Mouse (Mus musculus): ENCODE measurements around the gene Gpr21. TPM values are rescaled to one million over a fixed set of nuclear protein-coding genes. Genes with fewer than 3 reads are reported as not detected.

The Gpr21 gene
- polyA plus RNA-seq, 1 experiment from 2014 or later, result 6.7 TPM

DNA sequence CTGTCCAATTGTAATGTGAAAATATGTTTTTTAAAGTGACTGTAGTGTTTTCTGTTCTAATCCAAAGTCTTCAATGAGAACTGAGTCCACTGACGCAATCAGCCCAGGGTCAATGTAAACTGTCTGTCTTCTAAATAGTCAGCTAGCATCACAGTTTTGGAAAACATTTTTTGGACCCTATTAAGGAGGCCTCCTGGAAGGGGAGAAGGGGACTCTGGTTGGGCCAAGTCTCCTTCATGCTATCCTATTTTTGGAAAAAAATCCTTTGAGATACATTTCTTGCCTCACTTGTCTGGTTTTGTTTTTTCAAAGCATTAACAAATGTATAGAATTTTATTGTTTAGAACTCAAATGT lies 3.1 kb downstream of the Gpr21 start:
- H3K9ac ChIP-seq, result no peak overlapping the region
- H3K27me3 ChIP-seq (replicated peaks), result no peaks in the 10 kb centered on the region
- H3K4me1 ChIP-seq, result peaks cover 11% of the 10 kb centered on the region
- ATAC-seq (ENCODE audit: low FRiP score, low read depth), result no peak
- peaks cover 12% of the 10 kb centered on the region; the same call in 1 of the 2 replicates for H3K36me3 ChIP-seq
- H3K4me2 ChIP-seq (replicated peaks), result no peak overlapping the region
- H3K27ac ChIP-seq, result no peak overlapping the region
- H3K9me3 ChIP-seq, result no peaks in the 10 kb centered on the region
- 96% methylated on average over 1 of the region's 1 CpGs for WGBS
- H3K4me3 ChIP-seq, result no peak overlapping the region

DNA sequence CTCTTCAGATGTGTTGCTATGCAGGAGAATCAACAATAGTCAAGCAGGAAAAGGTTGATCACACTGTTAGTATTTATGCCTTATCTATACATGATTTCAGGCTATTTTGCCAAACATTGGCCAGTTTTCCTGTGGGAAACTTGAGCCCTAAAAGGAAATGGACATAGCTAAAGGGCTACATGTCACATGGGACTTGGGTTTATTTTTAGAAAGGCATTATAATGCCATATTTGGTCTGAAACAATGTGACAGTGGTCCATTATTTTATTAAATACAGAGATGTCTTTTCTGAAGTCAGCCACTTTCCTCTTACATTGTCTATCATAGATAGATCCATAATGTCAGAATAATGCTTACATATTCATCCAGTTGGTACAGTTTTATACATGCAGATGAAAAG lies 11.5 kb downstream of the Gpr21 start:
- Histone ChIP-seq H3K9me3 (no peaks in the 10 kb centered on the region), H3K4me1 (no peaks in the 10 kb centered on the region), H3K9ac (no peak overlapping the region), H3K36me3 (no peaks in the 10 kb centered on the region), H3K27me3 (replicated peaks) (no peaks in the 10 kb centered on the region), H3K4me3 (no peak overlapping the region), H3K27ac (no peak overlapping the region), H3K4me2 (replicated peaks) (no peak overlapping the region)
- no peak for ATAC-seq (ENCODE audit: low FRiP score, low read depth)

DNA sequence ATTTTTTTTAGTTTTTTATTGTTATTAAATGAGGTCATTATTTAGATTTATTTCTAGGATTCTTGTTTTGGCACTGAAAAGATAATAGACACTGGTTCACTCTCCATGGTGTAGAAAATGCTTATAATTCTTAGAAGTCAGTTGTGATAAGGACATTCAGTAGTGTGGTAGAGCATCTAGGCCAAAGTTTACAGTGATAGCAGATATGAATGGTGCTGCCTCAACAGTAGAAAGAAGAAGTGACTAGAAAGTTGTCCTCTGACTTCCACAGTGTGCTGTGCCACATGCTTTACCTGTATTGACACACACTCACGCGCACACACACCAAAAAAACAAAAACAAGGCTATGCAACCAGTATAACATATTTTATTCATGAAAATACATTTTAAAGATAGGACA lies 13.3 kb downstream of the Gpr21 start:
- Histone ChIP-seq H3K4me2 (replicated peaks) (no peak overlapping the region), H3K27me3 (replicated peaks) (no peaks in the 10 kb centered on the region), H3K4me1 (no peaks in the 10 kb centered on the region)

DNA sequence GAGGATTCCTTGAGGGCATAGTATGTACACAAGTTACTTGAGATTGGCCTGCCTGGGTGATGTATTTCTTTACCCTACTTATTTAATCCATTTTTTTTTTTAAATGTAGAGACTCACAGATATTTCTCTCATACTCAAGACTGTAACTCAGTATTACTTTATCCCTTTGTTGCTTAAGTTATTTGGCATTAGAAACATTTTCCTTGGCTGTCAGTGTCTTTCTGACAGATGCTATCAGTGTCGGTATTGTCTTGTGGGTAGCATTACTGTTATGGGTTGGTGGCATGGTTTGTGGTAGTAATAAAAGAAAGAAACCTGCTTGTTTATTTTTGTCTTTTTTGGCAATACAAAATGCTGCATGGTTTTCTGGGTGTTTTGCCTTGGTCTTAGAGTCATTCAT lies 14.6 kb downstream of the Gpr21 start:
- no peak overlapping the region for H3K9ac ChIP-seq
- no peaks in the 10 kb centered on the region for H3K27me3 ChIP-seq (replicated peaks)
- no peak for ATAC-seq (ENCODE audit: low FRiP score, low read depth)
- H3K9me3 ChIP-seq, result no peaks in the 10 kb centered on the region
- WGBS, result 94% methylated on average over 1 of the region's 1 CpGs
- H3K4me3 ChIP-seq, result no peak overlapping the region
- H3K27ac ChIP-seq, result no peak overlapping the region
- no peaks in the 10 kb centered on the region for H3K4me1 ChIP-seq
- peaks cover 6% of the 10 kb centered on the region; the same call in 1 of the 2 replicates for H3K36me3 ChIP-seq
- no peak overlapping the region for H3K4me2 ChIP-seq (replicated peaks)

More for the DNA sequence above, 13.3 kb downstream of the Gpr21 start:
- peaks cover 6% of the 10 kb centered on the region; the same call in 1 of the 2 replicates for H3K36me3 ChIP-seq
- H3K9me3 ChIP-seq, result no peaks in the 10 kb centered on the region
- 95% methylated on average over 2 of the region's 2 CpGs for WGBS
- no peak overlapping the region for H3K4me3 ChIP-seq
- no peak for ATAC-seq (ENCODE audit: low FRiP score, low read depth)
- no peak overlapping the region for H3K27ac ChIP-seq
- no peak overlapping the region for H3K9ac ChIP-seq

DNA sequence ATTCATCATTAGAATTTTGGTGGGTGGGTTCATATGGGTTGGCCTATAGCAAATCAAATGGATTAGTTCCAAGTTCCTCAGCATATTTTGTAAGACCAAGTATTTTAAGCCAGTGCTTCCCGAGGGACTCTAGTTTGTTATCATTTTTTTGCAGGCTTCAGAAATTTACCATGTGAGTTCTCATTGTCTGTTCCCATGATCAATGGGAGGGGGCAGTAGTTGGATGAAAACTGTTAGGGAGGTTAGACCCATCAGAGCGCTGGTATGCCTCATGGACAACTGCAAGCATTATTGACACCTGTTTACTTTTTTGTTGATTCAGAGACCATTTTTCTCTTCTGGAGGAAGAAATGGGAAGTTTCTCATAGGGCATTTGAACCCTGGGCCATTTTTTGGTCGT lies 15.5 kb downstream of the Gpr21 start:
- Histone ChIP-seq H3K9ac (no peak overlapping the region), H3K4me1 (no peaks in the 10 kb centered on the region), H3K4me3 (no peak overlapping the region), H3K9me3 (no peaks in the 10 kb centered on the region), H3K27me3 (replicated peaks) (no peaks in the 10 kb centered on the region), H3K4me2 (replicated peaks) (no peak overlapping the region), H3K27ac (no peak overlapping the region), H3K36me3 (peaks cover 7% of the 10 kb centered on the region; the same call in 1 of the 2 replicates)
- WGBS, result 83% methylated on average over 3 of the region's 3 CpGs
- ATAC-seq (ENCODE audit: low FRiP score, low read depth), result no peak

DNA sequence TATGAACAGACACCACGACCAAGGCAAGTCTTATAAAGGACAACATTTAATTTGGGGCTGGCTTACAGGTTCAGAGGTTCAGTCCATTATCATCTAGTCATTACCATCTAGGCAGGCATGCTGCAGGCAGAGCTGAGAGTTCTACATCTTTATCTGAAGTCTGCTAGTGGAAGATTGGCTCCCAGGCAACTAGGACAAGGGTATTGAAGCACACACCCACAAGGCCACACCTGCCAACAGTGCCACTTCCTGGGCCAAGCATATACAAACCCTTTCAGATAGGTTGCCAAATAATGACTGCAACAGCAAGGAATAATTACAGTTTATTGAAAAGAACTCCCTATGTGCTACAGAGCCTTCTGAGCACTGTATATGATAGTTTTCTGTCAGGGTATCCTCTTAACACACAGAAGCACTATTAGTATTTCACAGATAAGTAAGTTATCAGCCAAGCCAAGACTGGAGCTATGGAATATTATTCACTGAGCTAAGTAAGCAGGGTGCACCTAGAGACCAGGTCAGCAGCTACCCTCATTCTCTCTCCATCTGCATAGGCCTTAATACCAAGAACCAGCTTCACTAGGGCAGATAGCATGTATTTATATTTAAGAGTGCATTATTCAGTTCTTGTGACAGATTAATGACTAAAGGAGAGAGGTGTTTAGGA lies 33.3 kb downstream of the Gpr21 start:
- Histone ChIP-seq H3K27ac (no peak overlapping the region), H3K4me3 (no peak overlapping the region), H3K27me3 (replicated peaks) (no peaks in the 10 kb centered on the region), H3K4me2 (replicated peaks) (no peak overlapping the region), H3K9me3 (no peaks in the 10 kb centered on the region), H3K4me1 (no peaks in the 10 kb centered on the region), H3K9ac (no peak overlapping the region), H3K36me3 (peaks cover 50% of the 10 kb centered on the region)
- 87% methylated on average over 1 of the region's 1 CpGs for WGBS
- no peak for ATAC-seq (ENCODE audit: low FRiP score, low read depth)

DNA sequence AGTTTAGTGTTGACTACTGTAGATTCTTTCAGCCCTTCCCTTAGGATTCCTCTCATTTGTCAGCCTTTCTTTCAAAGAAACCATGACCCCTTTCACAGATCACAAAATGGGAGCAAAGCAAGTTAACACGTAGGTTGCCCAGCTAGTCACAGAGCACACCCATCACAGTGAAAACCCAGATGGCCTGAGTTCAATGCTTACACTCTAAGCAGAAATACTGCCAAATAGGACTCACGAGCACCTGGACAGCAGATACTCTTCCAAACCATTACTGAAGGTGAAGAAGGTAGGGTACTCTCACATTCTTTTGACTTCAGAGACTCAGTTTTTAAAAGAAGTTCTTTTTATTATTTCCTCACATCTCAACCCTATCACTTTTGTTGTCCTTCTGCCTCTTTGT lies 40.2 kb downstream of the Gpr21 start:
- no peaks in the 10 kb centered on the region for H3K9me3 ChIP-seq
- 66% methylated on average over 2 of the region's 2 CpGs for WGBS
- H3K4me2 ChIP-seq (replicated peaks), result no peak overlapping the region
- H3K4me3 ChIP-seq, result no peak overlapping the region
- no peaks in the 10 kb centered on the region for H3K4me1 ChIP-seq
- no peak overlapping the region for H3K27ac ChIP-seq
- H3K36me3 ChIP-seq, result peaks cover 77% of the 10 kb centered on the region
- no peak for ATAC-seq (ENCODE audit: low FRiP score, low read depth)
- no peaks in the 10 kb centered on the region for H3K27me3 ChIP-seq (replicated peaks)
- no peak overlapping the region for H3K9ac ChIP-seq

DNA sequence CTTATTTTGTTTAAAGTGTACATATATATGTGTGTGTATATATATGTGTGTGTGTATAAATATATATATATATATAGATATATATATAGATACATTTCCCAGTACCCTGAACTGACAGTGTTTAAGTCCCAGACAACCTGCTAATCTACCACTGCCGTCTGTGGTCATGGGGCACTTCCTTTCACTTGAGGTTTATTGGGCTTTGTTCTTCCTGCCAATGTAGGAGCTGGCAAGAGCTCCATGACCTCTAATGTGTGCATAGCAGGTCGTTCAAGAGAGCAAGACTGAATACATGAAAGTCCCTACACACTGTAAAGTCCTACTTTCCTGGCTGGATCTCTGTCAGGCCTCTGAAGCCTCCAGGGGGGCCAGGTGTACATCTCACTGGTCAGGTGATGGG lies 49.4 kb downstream of the Gpr21 start:
- no peaks in the 10 kb centered on the region for H3K4me1 ChIP-seq
- H3K27me3 ChIP-seq (replicated peaks), result no peaks in the 10 kb centered on the region
- H3K9me3 ChIP-seq, result no peaks in the 10 kb centered on the region
- H3K4me2 ChIP-seq (replicated peaks), result no peak overlapping the region
- peaks cover 75% of the 10 kb centered on the region for H3K36me3 ChIP-seq
- ATAC-seq (ENCODE audit: low FRiP score, low read depth), result no peak
- no peak overlapping the region for H3K4me3 ChIP-seq
- H3K9ac ChIP-seq, result no peak overlapping the region
- no peak overlapping the region for H3K27ac ChIP-seq
- 75% methylated on average over 2 of the region's 2 CpGs for WGBS

DNA sequence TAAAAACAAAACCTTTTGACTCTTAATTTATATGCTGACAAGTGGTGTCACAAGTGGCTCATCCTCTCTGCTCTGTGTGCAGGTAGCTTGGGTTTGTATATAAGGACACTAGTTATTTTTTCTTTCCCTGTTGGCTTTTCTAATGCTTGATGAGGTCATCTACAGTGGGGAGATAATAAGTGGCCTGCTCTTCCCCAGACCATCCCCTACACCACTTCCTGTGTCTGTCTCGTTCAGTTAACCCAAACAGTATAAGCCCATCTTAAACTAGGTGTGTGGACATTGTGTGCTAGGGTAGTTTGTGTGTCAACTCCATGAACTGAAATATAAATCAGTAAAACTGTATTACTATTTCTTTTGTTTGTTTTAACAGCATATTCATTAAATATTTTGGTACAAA lies 49.9 kb downstream of the Gpr21 start:
- WGBS, result 80% methylated on average over 1 of the region's 1 CpGs
- Histone ChIP-seq H3K9ac (no peak overlapping the region), H3K36me3 (peaks cover 72% of the 10 kb centered on the region), H3K4me3 (no peak overlapping the region), H3K9me3 (no peaks in the 10 kb centered on the region), H3K27ac (no peak overlapping the region), H3K27me3 (replicated peaks) (no peaks in the 10 kb centered on the region), H3K4me1 (no peaks in the 10 kb centered on the region), H3K4me2 (replicated peaks) (no peak overlapping the region)
- ATAC-seq (ENCODE audit: low FRiP score, low read depth), result no peak

DNA sequence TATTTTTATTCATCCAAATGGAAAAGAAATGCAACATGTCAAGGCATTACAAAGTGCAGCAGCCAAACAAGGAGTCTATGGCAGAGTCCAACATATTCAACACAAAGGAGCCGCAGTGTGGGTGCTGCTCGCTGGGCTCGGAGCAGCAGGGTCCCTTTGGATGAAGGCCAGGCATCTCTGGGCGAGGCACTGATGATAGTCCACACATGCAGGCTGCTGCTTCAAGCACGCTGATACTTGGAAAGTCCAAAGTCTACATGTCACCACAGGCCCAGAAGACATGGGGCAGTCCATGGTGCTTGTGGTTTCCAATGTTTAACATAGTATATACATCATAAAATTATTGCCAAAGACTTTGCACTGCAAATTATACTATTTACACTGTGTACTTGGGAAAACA lies 53.8 kb downstream of the Gpr21 start:
- Histone ChIP-seq H3K27me3 (replicated peaks) (no peaks in the 10 kb centered on the region), H3K4me3 (no peak overlapping the region), H3K27ac (no peak overlapping the region), H3K36me3 (peaks cover 46% of the 10 kb centered on the region), H3K9ac (no peak overlapping the region), H3K4me1 (no peaks in the 10 kb centered on the region), H3K4me2 (replicated peaks) (no peak overlapping the region), H3K9me3 (no peaks in the 10 kb centered on the region)
- WGBS, result 91% methylated on average over 5 of the region's 5 CpGs
- no peak for ATAC-seq (ENCODE audit: low FRiP score, low read depth)

Other genes with a start within 250 kb of the Gpr21 start
- not detected in 2 replicates for gene Olfr368, start 189.8 kb upstream of the Gpr21 start, polyA plus RNA-seq (2016; fragmentation: Nextera tagmentation; extraction: Ambion mirVana)
- 76.8 and 81.0 TPM in 2 replicates for gene Pdcl, start 157.0 kb upstream of the Gpr21 start, polyA plus RNA-seq (2016; fragmentation: Nextera tagmentation; extraction: Ambion mirVana)
- gene Rc3h2, start 93.4 kb upstream of the Gpr21 start, polyA plus RNA-seq (2016; fragmentation: Nextera tagmentation; extraction: Ambion mirVana), result 31.5 and 31.9 TPM in 2 replicates
- 10.9 and 11.3 TPM in 2 replicates for gene Zbtb26, start 73.2 kb upstream of the Gpr21 start, polyA plus RNA-seq (2016; fragmentation: Nextera tagmentation; extraction: Ambion mirVana)
- 11.7 and 13.1 TPM in 2 replicates for gene Zbtb6, start 73.2 kb upstream of the Gpr21 start, polyA plus RNA-seq (2016; fragmentation: Nextera tagmentation; extraction: Ambion mirVana)
- 52.7 and 61.1 TPM in 2 replicates for gene Rabgap1, start 73.1 kb upstream of the Gpr21 start, polyA plus RNA-seq (2016; fragmentation: Nextera tagmentation; extraction: Ambion mirVana)
- gene Strbp, start 187.5 kb downstream of the Gpr21 start, polyA plus RNA-seq (2016; fragmentation: Nextera tagmentation; extraction: Ambion mirVana), result 94.9 and 103 TPM in 2 replicates